Mouse (Mus musculus) lung, embryonic 14.5 days (tissue): Measurements from ENCODE around the gene Amz1. TPM values are rescaled to one million over a fixed set of nuclear protein-coding genes. Genes with fewer than 3 reads are reported as not detected.

Experiments used
- ATAC-seq: fragments of 200-750 bp; cut with Nextera tagmentation; 2 replicates; pipeline ENCODE4 v1.8.0; 2017; ENCODE audit warnings: mild to moderate bottlenecking, moderate TSS enrichment, moderate library complexity; ENCODE audit not compliant: insufficient read depth
- DNase-seq: peaks from one replicate; pipeline ENCODE4 v3.0.0-alpha.2; 2015
- H3K27ac ChIP-seq: fragments of 300-500 bp; sonication (generic); 2 replicates; pipeline ENCODE4 v1.5.1; 2014; ENCODE audit warnings: low read depth, mild to moderate bottlenecking, moderate library complexity
- H3K27me3 ChIP-seq: fragments of 300-500 bp; sonication (generic); 2 replicates; pipeline ENCODE4 v1.6.1; 2014; ENCODE audit warnings: low read length, control low read depth; ENCODE audit not compliant: insufficient read depth
- H3K36me3 ChIP-seq: fragments of 300-500 bp; sonication (generic); 2 replicates; pipeline ENCODE4 v1.6.1; 2014; ENCODE audit warnings: control low read depth; ENCODE audit not compliant: insufficient read depth
- H3K4me1 ChIP-seq: fragments of 300-500 bp; sonication (generic); 2 replicates; pipeline ENCODE4 v1.6.1; 2014; ENCODE audit warnings: antibody characterized with exemption, control low read depth; ENCODE audit not compliant: insufficient read depth
- H3K4me2 ChIP-seq: fragments of 300-500 bp; sonication (generic); 2 replicates; pipeline ENCODE4 v1.6.1; 2014; ENCODE audit warnings: mild to moderate bottlenecking
- H3K4me3 ChIP-seq: fragments of 300-500 bp; sonication (generic); 2 replicates; pipeline ENCODE4 v1.5.1; 2014; ENCODE audit warnings: low read depth, low read length
- H3K9ac ChIP-seq: fragments of 300-500 bp; sonication (generic); 2 replicates; pipeline ENCODE4 v1.6.1; 2014
- H3K9me3 ChIP-seq: fragments of 300-500 bp; sonication (generic); 2 replicates; pipeline ENCODE4 v1.6.1; 2016; ENCODE audit warnings: low read depth, low read length, control low read depth
- CTCF ChIP-seq: IDR thresholded peaks from 2 replicates; pipeline ENCODE4 v1.5.1; 2016; ENCODE audit warnings: antibody characterized with exemption, low read depth
- WGBS: fragments of 180-500 bp; shearing (Covaris S2); extraction: QIAGEN DNeasy Blood & Tissue Kit; methylation state at CpG from one replicate; pipeline ENCODE4 v1.1.7; 2014; 5-methylcytosine and 5-hydroxymethylcytosine counted together
- polyA plus RNA-seq: library from polyadenylated mRNA; unstranded; fragments of >200 nt; fragmentation: Nextera tagmentation; extraction: Ambion mirVana; gene quantifications from 2 replicates; pipeline ENCODE4 v1.2.1, GENCODE M21; 2014

Amz1 gene
- polyA plus RNA-seq, 1 experiment from 2014 or later = 0.99 TPM

GRCm38 (mm10) chr5:140799190-140799589 lies 75.3 kb downstream of the Amz1 start:
- 0 out of 2 replicates have a peak, but pooled peaks cover 3% of the 10 kb centered on the region for H3K36me3 ChIP-seq
- no peaks in the 10 kb centered on the region for H3K27me3 ChIP-seq
- H3K9me3 ChIP-seq = no peaks in the 10 kb centered on the region
- no peak for DNase-seq
- TF ChIP-seq CTCF = no peak
- no peak overlapping the region for H3K9ac ChIP-seq
- H3K4me3 ChIP-seq = no peak overlapping the region
- 43% methylated on average over 2 of the region's 2 CpGs for WGBS
- H3K4me1 ChIP-seq = peaks cover 24% of the 10 kb centered on the region; the same call in 1 of the 2 replicates
- H3K4me2 ChIP-seq = no peak overlapping the region
- no peak for ATAC-seq
- peak overlapping the region; percentile 13; the same call in 1 of the 2 replicates for H3K27ac ChIP-seq

- Histone ChIP-seq H3K27me3 (no peaks in the 10 kb centered on the region), H3K4me2 (no peak overlapping the region), H3K4me1 (peaks cover 13% of the 10 kb centered on the region; the same call in 1 of the 2 replicates), H3K36me3 (0 out of 2 replicates have a peak, but pooled peaks cover 3% of the 10 kb centered on the region), H3K9ac (no peak overlapping the region), H3K27ac (peak overlapping the region; percentile 67), H3K9me3 (no peaks in the 10 kb centered on the region), H3K4me3 (no peak overlapping the region)
- 50% methylated on average over 6 of the region's 6 CpGs for WGBS
- ATAC-seq = peak; percentile 70
- TF ChIP-seq CTCF = peak; percentile 16; the same call in 1 of the 2 replicates
- DNase-seq = peak; percentile 86
Measured at GRCm38 (mm10) chr5:140800288-140800923, 76.5 kb downstream of the Amz1 start.

GRCm38 (mm10) chr5:140801782-140802181 lies 77.9 kb downstream of the Amz1 start:
- Histone ChIP-seq H3K4me2 (no peak overlapping the region), H3K27me3 (no peaks in the 10 kb centered on the region), H3K9ac (no peak overlapping the region), H3K36me3 (0 out of 2 replicates have a peak, but pooled peaks cover 3% of the 10 kb centered on the region), H3K4me3 (no peak overlapping the region), H3K27ac (no peak overlapping the region), H3K9me3 (no peaks in the 10 kb centered on the region), H3K4me1 (peaks cover 13% of the 10 kb centered on the region; the same call in 1 of the 2 replicates)
- ATAC-seq (no peak), DNase-seq (no peak)
- TF ChIP-seq CTCF = no peak
- 86% methylated on average over 5 of the region's 5 CpGs for WGBS

DNA sequence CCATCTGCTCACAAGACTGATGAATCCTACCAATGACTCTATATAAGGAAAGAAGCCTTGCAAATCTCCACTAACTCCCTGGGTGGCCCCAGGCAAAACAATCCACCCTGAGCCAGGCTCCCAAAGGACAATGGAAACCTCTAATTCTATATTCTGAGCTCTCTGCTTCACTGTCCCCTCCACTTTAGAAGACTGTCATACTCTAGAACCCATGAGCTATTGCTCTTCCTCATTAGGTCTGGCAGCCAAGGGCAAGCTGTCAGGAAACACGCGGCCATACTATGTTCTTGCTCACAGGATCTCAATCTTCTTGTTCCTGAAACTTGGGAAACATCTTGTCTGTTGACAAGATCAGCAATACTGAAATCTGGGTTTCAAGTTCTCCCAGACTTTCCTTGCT lies 82.3 kb downstream of the Amz1 start:
- ATAC-seq (peak; percentile 14; the same call in 1 of the 2 replicates), DNase-seq (no peak)
- peaks cover 7% of the 10 kb centered on the region for H3K4me1 ChIP-seq
- no peaks in the 10 kb centered on the region for H3K36me3 ChIP-seq
- 79% methylated on average over 2 of the region's 2 CpGs for WGBS
- H3K9ac ChIP-seq = no peak overlapping the region
- no peaks in the 10 kb centered on the region for H3K9me3 ChIP-seq
- no peaks in the 10 kb centered on the region for H3K27me3 ChIP-seq
- H3K27ac ChIP-seq = no peak overlapping the region; the same call in 1 of the 2 replicates
- no peak overlapping the region for H3K4me2 ChIP-seq
- H3K4me3 ChIP-seq = no peak overlapping the region
- TF ChIP-seq CTCF = no peak

DNA sequence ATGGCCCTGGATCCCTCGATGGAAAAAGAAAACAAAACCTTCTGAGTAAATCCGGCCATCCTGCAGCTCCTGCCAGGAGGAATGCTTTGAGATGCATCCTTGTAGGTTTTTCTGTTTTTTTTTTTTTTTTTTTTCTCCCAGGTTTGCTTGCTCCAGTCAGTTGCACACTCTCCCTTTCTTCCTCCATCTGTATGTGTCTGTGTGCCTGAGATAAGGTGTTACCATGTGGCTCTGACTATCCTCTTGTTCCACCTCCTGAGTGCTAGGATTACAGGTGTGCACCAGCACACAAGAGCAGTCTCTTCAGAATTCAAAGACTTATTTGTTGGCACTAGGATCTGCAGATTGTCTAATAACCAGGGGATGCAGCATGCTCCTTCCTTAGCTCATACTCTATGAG lies 83.0 kb downstream of the Amz1 start:
- H3K27me3 ChIP-seq = no peaks in the 10 kb centered on the region
- no peaks in the 10 kb centered on the region for H3K36me3 ChIP-seq
- H3K27ac ChIP-seq = no peak overlapping the region
- DNase-seq (no peak), ATAC-seq (no peak)
- H3K4me1 ChIP-seq = peaks cover 14% of the 10 kb centered on the region
- no peaks in the 10 kb centered on the region for H3K9me3 ChIP-seq
- WGBS = 32% methylated on average over 2 of the region's 2 CpGs
- H3K9ac ChIP-seq = no peak overlapping the region
- H3K4me2 ChIP-seq = no peak overlapping the region
- no peak overlapping the region for H3K4me3 ChIP-seq
- no peak for TF ChIP-seq CTCF

Other genes starting within 250 kb of the Amz1 start
- gene Chst12, start 218.6 kb upstream of the Amz1 start, polyA plus RNA-seq = 21.5 and 22.0 TPM in 2 replicates
- not detected in 2 replicates for gene Grifin, start 159.1 kb upstream of the Amz1 start, polyA plus RNA-seq
- gene Lfng, start 116.8 kb upstream of the Amz1 start, polyA plus RNA-seq = 20.5 and 22.0 TPM in 2 replicates
- gene Ttyh3, start 75.1 kb upstream of the Amz1 start, polyA plus RNA-seq = 56.4 and 61.6 TPM in 2 replicates
- 21.1 and 25.5 TPM in 2 replicates for gene Iqce, start 21.7 kb upstream of the Amz1 start, polyA plus RNA-seq
- gene Brat1, start 19.1 kb upstream of the Amz1 start, polyA plus RNA-seq = 19.8 and 21.2 TPM in 2 replicates
- 63.0 and 77.1 TPM in 2 replicates for gene Gna12, start 106.3 kb downstream of the Amz1 start, polyA plus RNA-seq